Comparison of ENCODE assay signal across 7 mouse cellular contexts in the genomic region with DNA sequence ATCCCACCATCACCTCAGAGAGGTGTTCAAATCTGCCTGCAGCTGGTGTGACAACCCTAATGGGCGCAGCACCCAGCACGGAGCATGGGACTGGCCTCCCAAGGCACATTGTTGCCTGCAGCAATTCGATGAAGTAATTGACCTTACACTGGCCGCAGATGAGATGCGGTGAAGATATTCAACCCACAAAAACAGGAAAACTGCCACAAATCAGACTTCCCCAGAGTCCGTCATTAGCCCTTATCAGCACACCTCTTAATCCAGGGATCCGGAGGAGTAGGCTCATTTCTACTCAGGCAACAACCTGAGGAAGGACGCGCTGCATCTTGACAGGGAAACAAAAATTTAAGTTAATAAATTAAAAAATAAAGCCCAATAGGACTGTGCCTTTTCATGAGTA. TPM values are rescaled to one million over a fixed set of nuclear protein-coding genes. Genes with fewer than 3 reads are reported as not detected.
DNase-seq lines count a peak whose midpoint lies in the region; ATAC-seq and TF ChIP-seq lines count a peak whose summit lies in the region.

No protein-coding gene starts in this region.

- intact Hi-C loops in gastrocnemius, postnatal 14 days (cut with DNase I; ENCODE audit: low total_unique reads): loop anchor here (10.0 kb wide), 1 partner anchor 98 kb away; the partner anchor contains the start of gene Sh3bgrl2

- no peaks in the 10 kb centered on the region for H3K27me3 ChIP-seq in heart, embryonic 11.5 days (ENCODE audit: control insufficient read depth, insufficient read depth, low read length)
- peaks cover 32% of the 10 kb centered on the region for H3K27me3 ChIP-seq in liver, embryonic 12.5 days (replicated peaks)
- no peaks in the 10 kb centered on the region for H3K27me3 ChIP-seq in stomach, postnatal 0 days (ENCODE audit: control insufficient read depth, insufficient read depth, low read length)

- peak overlapping the region; percentile 55 for H3K4me2 ChIP-seq in heart, embryonic 11.5 days
- H3K4me2 ChIP-seq in liver, embryonic 12.5 days: peak overlapping the region; percentile 59
- peak overlapping the region; percentile 55 for H3K4me2 ChIP-seq in stomach, postnatal 0 days (replicated peaks; ENCODE audit: low read depth)

- ATAC-seq in heart, embryonic 11.5 days (replicated peaks; ENCODE audit: insufficient number of reproducible peaks, low FRiP score, low TSS enrichment): no peak; the same call in 1 of the 2 replicates
- no peak for ATAC-seq in liver, embryonic 12.5 days
- ATAC-seq in stomach, postnatal 0 days (ENCODE audit: low FRiP score, low TSS enrichment): no peak

- H3K9ac ChIP-seq in heart, embryonic 11.5 days (ENCODE audit: low read depth, low read length): peak overlapping the region; percentile 60; the same call in 1 of the 2 replicates
- H3K9ac ChIP-seq in liver, embryonic 12.5 days: no peak overlapping the region
- H3K9ac ChIP-seq in stomach, postnatal 0 days (ENCODE audit: low read length): no peak overlapping the region

- no peak for TF ChIP-seq CTCF in stomach, postnatal 0 days (IDR thresholded peaks at IDR 0.05; ENCODE audit: low read depth)

- peak overlapping the region; percentile 34 for H3K4me3 ChIP-seq in heart, embryonic 11.5 days (ENCODE audit: low read depth, low read length)
- no peak overlapping the region for H3K4me3 ChIP-seq in liver, embryonic 12.5 days
- H3K4me3 ChIP-seq in stomach, postnatal 0 days (ENCODE audit: low read depth, low read length): peak overlapping the region; percentile 40

- WGBS in heart, embryonic 11.5 days (ENCODE audit: insufficient replicate concordance): 50% methylated on average over 9 of the region's 9 CpGs
- WGBS in liver, embryonic 12.5 days (ENCODE audit: insufficient replicate concordance): 10% methylated on average over 9 of the region's 9 CpGs
- WGBS in stomach, postnatal 0 days: 54% methylated on average over 9 of the region's 9 CpGs

- H3K9me3 ChIP-seq in heart, embryonic 11.5 days (replicated peaks; ENCODE audit: control insufficient read depth, low read length): no peaks in the 10 kb centered on the region
- no peaks in the 10 kb centered on the region for H3K9me3 ChIP-seq in liver, embryonic 12.5 days (replicated peaks)
- no peaks in the 10 kb centered on the region for H3K9me3 ChIP-seq in stomach, postnatal 0 days (ENCODE audit: control insufficient read depth, low read length)

- no peak for TF ChIP-seq EP300 in stomach, postnatal 0 days (optimal IDR thresholded peaks at IDR 0.05)

- DNase-seq in retina, postnatal 1 day: peak; percentile 18
- DNase-seq in retina, embryonic 14.5 days (ENCODE audit: low spot score): no peak
- no peak for DNase-seq in stomach, postnatal 0 days (ENCODE audit: low spot score)
- no peak for DNase-seq in embryo, embryonic 9.5 days (ENCODE audit: extremely low spot score)
- no peak for DNase-seq in gastrocnemius, postnatal 14 days

- H3K27ac ChIP-seq in heart, embryonic 11.5 days (ENCODE audit: low read depth, low read length): peak overlapping the region; percentile 76; the same call in 1 of the 2 replicates
- no peak overlapping the region for H3K27ac ChIP-seq in liver, embryonic 12.5 days
- H3K27ac ChIP-seq in stomach, postnatal 0 days (replicated peaks): no peak overlapping the region

- no peaks in the 10 kb centered on the region for H3K36me3 ChIP-seq in heart, embryonic 11.5 days (ENCODE audit: control insufficient read depth, insufficient read depth, low read length)
- H3K36me3 ChIP-seq in liver, embryonic 12.5 days: no peaks in the 10 kb centered on the region
- no peaks in the 10 kb centered on the region for H3K36me3 ChIP-seq in stomach, postnatal 0 days (ENCODE audit: control insufficient read depth, insufficient read depth, low read length)

- H3K4me1 ChIP-seq in heart, embryonic 11.5 days (ENCODE audit: control insufficient read depth, insufficient read depth, low read length): 0 out of 2 replicates have a peak, but pooled peaks cover 4% of the 10 kb centered on the region
- H3K4me1 ChIP-seq in liver, embryonic 12.5 days: no peaks in the 10 kb centered on the region
- H3K4me1 ChIP-seq in stomach, postnatal 0 days (replicated peaks; ENCODE audit: control insufficient read depth, insufficient read depth): no peaks in the 10 kb centered on the region

RNA-seq across cellular contexts. Expression of gene Lca5, which starts 6.2 kb away (rescaled TPM):
- 18.5 and 22.8 TPM in 2 replicates for polyA plus RNA-seq in heart, embryonic 11.5 days (2014; fragmentation: Nextera tagmentation; extraction: Ambion mirVana)
- polyA plus RNA-seq in liver, embryonic 12.5 days (2016; fragmentation: Nextera tagmentation; extraction: Ambion mirVana): 2.5 and 3.2 TPM in 2 replicates
- 4.8 and 6.5 TPM in 2 replicates for polyA plus RNA-seq in stomach, postnatal 0 days (2015; fragmentation: Nextera tagmentation; extraction: Ambion mirVana)
- 1 to 10 TPM; 3.2 to 3.8 TPM for total RNA-seq in gastrocnemius, postnatal 14 days (2021)
